Mouse (Mus musculus) ovary, adult 18-20 months (tissue): Measurements from ENCODE around the gene Daxx.
A peak's percentile ranks its signal among the peaks of the same experiment; 100 is the strongest.
"Not testable (repeated sequence)": the region's sequence is repeated elsewhere in the genome, so short reads cannot be mapped to it uniquely, and the experiment has no call there.

Experiments
- DNase-seq: peaks from one replicate; pipeline ENCODE4 v3.0.0; 2022; ENCODE audit warnings: low spot score, mixed read lengths

Daxx gene

GRCm38 (mm10) chr17:33909077-33909868 lies at the start of gene Daxx:
Daxx (plus strand) TSS chr17:33909414.
- DNase-seq: peak; percentile 97

GRCm38 (mm10) chr17:33865330-33866030 lies 43.7 kb upstream of the Daxx start:
- DNase-seq: no peak

GRCm38 (mm10) chr17:33873537-33873936 lies 35.7 kb upstream of the Daxx start, which contains the start of gene Gm7029:
Gm7029 (plus strand) TSS chr17:33873837.
- not testable (repeated sequence) for DNase-seq

GRCm38 (mm10) chr17:33874411-33874810 lies 34.8 kb upstream of the Daxx start:
- DNase-seq: no peak

GRCm38 (mm10) chr17:33875797-33876196 lies 33.4 kb upstream of the Daxx start:
- not testable (repeated sequence) for DNase-seq

- not testable (repeated sequence) for DNase-seq
Measured at GRCm38 (mm10) chr17:33884320-33884719, 24.9 kb upstream of the Daxx start.

- not testable (repeated sequence) for DNase-seq
Measured at GRCm38 (mm10) chr17:33887802-33888201, 21.4 kb upstream of the Daxx start.

- not testable (repeated sequence) for DNase-seq
Measured at GRCm38 (mm10) chr17:33888230-33888629, 21.0 kb upstream of the Daxx start.

GRCm38 (mm10) chr17:33889941-33890532 lies 19.2 kb upstream of the Daxx start:
- DNase-seq: not testable (repeated sequence)

GRCm38 (mm10) chr17:33890533-33891059 lies 18.6 kb upstream of the Daxx start, which contains the start of gene Kifc1:
Kifc1 (minus strand) TSS chr17:33890661.
- peak; percentile 100 for DNase-seq

GRCm38 (mm10) chr17:33891357-33891756 lies 17.9 kb upstream of the Daxx start:
- no peak for DNase-seq

GRCm38 (mm10) chr17:33891892-33892291 lies 17.3 kb upstream of the Daxx start:
- DNase-seq: not testable (repeated sequence)

GRCm38 (mm10) chr17:33892429-33892828 lies 16.8 kb upstream of the Daxx start:
- no peak for DNase-seq

- not testable (repeated sequence) for DNase-seq
Measured at GRCm38 (mm10) chr17:33893011-33893410, 16.2 kb upstream of the Daxx start.

- DNase-seq: no peak
Measured at GRCm38 (mm10) chr17:33897114-33897794, 12.0 kb upstream of the Daxx start.

- not testable (repeated sequence) for DNase-seq
Measured at GRCm38 (mm10) chr17:33898193-33898592, 11.0 kb upstream of the Daxx start.

- DNase-seq: no peak
Measured at GRCm38 (mm10) chr17:33899642-33900041, 9.6 kb upstream of the Daxx start.

GRCm38 (mm10) chr17:33900281-33900988 lies 8.8 kb upstream of the Daxx start:
- no peak for DNase-seq

GRCm38 (mm10) chr17:33900989-33901314 lies 8.3 kb upstream of the Daxx start:
- DNase-seq: no peak

- no peak for DNase-seq
Measured at GRCm38 (mm10) chr17:33901653-33902052, 7.6 kb upstream of the Daxx start.

- no peak for DNase-seq
Measured at GRCm38 (mm10) chr17:33902079-33902478, 7.1 kb upstream of the Daxx start.
